Mouse (Mus musculus) urinary bladder, postnatal 36 days (tissue): ENCODE results near the gene Olfr92.

Source experiments
- DNase-seq, 2 experiments: peaks; one replicate each; pipeline ENCODE4 v3.0.0; 2022; ENCODE audit warnings: low spot score in 2 of 2, mixed read lengths in 1 of 2

Gene Olfr92

DNA sequence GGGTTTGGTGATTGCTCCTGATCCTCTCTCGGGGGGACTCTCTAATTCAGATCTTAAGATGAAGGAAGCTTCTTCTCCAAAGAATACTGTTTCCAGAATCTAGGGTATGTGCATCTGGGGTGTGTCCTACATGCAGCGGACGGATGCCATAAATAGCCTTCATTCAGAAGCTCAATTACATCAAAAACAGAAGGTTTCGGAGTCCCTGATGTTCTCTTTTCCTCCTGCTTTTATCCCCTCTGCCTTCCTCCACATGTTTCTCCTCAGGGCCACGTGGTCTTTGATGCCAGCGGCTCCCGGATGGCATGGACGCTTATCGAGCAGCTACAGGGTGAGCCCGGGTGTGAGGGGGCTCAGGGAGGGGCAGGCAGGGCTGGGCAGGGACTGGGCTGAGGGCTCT lies 56.8 kb downstream of the Olfr92 start:
- no peak for DNase-seq

DNA sequence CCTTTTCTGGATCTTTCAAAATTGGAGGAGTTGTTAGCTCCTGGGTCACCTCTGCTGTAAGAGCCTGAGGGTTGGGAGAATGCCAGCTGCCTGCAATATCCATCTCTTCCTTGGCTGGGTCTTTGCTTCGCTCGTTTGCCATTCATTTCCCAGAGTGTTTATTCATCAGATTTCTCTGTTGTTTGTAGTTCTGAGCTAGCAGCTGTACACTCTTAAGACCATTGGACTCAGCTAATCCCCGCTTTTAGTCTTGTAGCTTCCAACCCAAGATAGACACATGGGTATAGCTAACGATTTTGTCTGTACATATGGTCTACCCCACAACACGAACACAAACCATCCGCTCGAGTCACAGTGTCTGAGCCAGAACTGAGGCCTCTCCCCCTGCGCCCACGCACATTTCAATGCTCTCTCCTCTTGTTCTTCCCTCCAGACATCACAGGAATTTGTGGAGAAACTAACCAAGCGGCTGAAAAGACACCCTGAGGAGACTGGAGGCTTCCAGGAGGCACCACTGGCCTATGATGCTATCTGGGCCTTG lies 57.7 kb downstream of the Olfr92 start:
- DNase-seq, result no peak

GRCm38 (mm10) chr17:37061435-37061834 lies 58.5 kb downstream of the Olfr92 start:
- no peak for DNase-seq
